Mouse (Mus musculus): ENCODE results near the gene Mthfd1.
A peak's percentile ranks its signal among the peaks of the same experiment; 100 is the strongest.

Mthfd1 gene

DNA sequence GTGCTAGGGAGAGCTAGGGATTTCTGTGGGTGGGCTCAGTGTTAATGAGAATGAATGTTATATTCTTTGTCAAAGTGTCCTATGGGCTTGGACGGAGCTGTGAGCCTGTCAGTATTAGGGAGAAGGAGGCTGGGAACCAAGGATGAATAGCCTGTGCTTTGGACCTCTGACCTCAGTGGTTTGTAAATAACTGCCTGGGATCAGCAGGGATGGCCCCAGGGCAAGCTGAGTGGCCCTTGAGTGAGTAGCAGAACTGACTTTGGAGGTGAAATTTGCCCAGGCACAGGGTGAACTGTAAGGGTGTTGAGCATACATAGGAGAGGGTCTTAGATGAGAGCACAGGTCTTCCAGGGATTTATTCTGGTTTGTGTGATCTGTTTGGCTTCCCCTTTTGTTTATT lies 8.8 kb downstream of the Mthfd1 start:
- ATAC-seq (ENCODE audit: low TSS enrichment): no peak

DNA sequence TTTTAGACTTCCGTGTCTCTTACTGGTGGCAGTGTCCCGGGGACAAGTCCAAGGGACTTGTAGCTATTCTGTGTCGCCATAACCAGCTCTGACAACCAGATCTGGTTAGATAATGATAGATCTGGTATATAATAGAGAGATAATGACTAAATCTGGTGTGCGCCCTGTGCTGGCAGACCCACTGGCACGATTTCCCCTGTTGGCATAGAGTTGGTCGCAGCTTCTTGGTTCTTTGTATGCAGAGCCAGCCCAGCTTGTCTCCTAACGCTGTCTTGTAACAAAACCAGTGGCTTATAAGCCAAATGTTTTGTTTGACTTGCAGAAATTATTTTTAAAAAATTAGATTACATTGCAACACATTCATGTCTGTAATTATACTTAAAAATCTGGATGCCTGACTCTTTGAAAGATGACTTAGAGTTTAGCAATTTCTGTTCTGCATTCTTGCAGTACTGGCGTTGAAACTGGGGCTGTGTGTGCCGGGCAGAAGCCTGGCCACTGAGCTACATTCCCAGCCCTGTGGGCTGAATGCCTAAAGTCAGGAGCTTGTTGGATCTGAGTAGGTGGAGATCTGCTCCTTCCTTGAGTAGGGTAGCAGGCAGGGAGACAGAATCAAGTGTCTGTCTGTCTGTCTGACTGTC lies 9.3 kb downstream of the Mthfd1 start:
- peak; percentile 45; the same call in 1 of the 2 replicates for ATAC-seq (ENCODE audit: low TSS enrichment)

DNA sequence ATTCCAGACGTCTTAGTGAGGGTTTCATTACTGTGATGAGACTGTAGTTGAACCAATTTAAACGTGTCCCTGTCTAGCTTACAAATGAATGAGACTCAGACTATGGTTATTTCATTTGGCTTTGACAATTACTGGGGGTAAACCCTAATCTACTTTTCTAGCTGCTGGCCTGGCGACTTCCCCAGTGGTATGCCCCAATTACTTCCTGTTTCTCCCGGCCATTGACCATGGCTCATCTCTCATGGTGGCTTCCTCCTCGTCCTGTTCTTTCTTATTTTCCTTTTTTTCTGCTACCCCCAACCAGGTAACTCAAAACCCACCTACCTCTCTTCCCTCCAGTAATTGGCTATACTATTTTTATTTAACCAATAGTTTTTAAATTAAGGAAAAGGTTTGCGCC lies 9.9 kb downstream of the Mthfd1 start:
- ATAC-seq (ENCODE audit: low TSS enrichment): no peak

DNA sequence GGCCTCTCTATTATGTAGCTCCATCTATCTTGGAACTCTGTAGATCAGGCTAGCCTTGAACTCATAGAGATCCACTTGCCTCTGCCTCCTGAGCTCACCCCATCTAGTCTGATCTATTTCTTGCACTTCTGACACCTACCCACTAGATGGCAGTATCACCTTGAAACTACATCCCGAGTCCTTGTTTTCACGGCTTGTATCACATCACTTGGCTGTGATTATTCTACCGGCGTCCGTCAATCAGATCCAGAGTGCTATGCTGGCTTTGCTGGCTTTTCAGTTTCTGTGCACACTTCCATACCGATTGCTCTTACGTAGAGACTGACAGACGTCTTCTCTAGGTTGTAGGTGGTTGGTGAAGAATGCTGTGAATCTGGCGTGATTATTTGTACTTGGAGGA lies 11.8 kb downstream of the Mthfd1 start:
- ATAC-seq (ENCODE audit: low TSS enrichment): peak; percentile 64

DNA sequence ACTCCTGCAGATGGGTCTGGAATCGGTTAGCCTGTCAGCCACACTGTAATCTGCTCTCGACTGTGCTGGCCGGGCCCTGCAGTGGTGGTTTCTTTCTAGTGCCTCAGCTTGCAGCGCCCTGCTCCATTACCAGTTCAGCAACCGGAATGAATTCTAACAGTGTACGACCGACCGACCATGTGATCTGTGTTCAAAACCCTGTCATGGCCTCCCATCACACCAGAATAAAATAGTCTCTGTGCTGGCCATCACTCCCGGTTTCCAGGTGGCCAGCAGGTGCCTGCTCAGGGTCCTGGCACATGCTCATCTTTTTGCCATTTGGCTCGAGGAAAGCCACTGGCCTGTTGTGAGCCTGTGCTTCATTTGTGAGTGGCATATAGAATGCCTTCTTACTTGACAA lies 13.6 kb downstream of the Mthfd1 start:
- ATAC-seq (ENCODE audit: low TSS enrichment): no peak

DNA sequence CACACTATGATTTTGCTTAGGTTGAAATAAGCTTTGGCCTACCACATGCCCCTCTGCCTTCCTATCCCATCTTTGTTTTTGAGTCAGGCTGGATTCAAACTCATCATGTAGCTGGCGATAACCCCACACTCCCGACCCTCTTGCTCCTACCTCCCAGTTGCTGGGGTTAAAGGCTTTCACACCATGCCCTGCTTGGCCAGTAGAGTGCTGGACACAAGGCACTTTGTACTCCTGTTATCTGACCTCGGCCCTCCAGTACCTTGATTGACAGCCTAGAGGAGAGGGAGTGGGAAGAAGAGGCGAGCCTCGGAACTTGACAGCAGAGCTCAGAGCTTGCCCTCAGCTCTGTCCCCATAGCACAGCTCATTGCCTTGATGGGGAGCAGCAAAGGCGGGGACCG lies 14.1 kb downstream of the Mthfd1 start:
- ATAC-seq (ENCODE audit: low TSS enrichment): no peak

DNA sequence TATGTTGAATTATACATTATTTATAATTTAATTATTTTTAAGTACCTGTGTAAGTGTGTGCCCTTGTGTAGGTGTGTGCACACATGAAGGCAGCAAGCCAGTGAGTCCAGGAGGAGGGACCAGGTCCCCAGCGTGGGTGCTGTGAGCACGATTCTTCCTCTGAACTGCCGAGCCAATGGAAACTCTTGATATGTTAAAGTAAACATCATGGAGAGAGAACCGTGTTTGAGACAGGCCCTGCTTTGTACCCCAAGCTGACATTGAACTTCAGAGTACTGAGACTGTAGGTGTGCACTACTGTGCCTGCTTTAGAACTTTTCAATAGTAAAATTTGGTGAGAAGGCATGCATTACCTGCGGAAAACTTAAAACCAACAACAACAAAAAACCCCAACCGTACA lies 16.4 kb downstream of the Mthfd1 start:
- ATAC-seq (ENCODE audit: low TSS enrichment): no peak

DNA sequence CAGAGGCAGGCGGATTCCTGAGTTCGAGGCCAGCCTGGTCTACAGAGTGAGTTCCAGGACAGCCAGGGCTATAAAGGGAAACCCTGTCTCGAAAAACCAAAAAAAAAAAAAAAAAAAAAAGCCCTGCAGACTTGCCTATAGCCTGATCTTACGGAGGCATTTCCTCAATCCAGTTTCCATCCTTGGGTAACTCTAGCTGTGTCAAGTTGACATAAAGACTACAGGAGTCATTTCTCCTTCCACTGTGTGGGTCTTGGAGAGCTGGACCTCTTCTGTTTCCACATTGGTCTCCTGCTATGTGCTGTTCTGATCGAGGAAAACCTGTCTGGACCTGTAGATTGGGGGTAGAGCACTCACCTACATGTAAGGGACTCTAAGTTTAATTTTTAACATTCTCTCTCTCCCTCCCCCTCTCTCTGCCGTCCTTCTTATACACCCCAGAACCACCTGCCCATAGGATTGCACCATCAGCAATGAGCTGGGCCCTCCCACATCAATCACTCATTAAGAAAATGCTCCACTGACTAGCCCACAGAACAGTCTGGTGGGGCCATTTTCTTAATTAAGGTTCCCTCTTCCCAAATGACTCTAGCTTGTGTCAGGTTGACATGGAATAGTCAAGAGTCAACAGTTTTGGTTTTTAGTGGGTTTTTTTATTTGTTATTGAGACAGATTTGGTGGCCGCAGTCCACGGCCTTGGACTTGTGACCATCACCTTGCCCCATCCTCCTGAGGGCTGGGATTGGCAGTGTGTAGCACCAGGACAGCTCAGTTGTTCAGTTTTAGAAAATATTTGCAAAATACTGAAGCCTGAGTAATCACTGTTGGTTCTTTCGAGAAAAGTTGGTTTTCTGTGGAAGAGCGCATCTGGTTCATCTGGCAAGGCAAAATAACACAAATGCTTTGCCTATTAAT lies 17.8 kb downstream of the Mthfd1 start:
- ATAC-seq (ENCODE audit: low TSS enrichment): no peak

DNA sequence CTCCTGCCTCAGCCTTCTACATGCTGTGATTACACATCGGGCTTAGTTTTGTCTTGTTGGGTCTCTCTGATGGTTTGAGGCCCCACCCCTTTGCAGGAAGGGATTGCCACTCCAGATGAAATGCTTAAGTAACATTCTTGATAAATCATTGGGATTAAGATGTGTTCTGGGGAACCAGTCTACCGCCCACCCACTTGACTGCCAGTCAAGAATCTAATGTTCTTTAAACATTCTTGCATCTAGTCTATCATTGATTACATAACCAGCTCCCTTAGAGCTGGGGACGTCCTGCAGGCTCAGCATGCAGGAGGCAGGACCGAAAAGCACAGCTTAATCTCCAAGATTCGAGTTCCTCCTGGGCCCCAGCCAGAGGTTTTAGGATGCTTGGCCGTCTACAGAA lies 23.1 kb downstream of the Mthfd1 start:
- no peak for ATAC-seq (ENCODE audit: low TSS enrichment)

DNA sequence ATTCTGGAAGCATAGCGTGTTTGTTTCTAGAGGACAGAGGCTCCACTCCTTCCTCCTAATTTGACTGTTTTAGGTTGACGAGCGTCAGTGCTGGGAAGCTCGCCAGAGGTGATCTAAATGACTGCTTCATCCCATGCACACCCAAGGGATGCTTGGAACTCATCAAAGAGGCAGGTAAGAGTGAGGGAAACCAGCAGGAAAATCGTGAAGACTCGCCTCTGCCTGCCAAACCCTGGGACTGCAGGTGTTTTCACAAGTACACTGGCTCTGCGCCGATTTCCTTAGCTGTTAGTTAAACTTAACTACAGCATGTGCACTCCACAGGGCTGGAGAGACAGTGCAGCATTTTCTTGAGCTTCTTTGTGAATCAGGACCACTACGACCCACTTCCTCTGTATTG lies 25.5 kb downstream of the Mthfd1 start:
- peak; percentile 48 for ATAC-seq (ENCODE audit: low TSS enrichment)

DNA sequence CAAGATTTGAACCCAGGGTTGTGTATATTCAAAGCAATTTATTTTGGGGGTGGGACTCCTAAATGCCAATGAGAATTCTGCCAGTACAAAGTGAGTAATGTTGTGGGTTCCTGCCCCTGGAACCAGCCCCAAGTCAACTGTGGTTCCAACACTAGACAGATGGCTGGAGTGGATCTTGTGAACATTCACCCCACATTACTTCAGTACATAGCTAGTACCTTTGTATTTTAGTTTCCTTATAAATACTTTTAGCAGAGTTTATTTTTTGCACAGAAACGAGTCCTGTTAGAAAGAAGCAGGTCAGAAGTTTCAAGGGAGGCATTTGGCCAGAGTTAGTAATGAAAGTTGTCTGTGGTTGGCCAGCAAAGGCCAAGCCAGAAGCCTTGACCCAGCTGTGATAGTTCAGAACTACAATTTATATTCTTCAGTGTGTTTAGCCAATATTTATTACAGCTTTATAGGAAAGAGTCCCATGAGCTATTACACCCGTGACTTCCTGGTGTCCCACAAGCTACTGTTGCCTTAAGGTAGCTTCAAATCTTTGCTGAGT lies 26.1 kb downstream of the Mthfd1 start:
- no peak for ATAC-seq (ENCODE audit: low TSS enrichment)

DNA sequence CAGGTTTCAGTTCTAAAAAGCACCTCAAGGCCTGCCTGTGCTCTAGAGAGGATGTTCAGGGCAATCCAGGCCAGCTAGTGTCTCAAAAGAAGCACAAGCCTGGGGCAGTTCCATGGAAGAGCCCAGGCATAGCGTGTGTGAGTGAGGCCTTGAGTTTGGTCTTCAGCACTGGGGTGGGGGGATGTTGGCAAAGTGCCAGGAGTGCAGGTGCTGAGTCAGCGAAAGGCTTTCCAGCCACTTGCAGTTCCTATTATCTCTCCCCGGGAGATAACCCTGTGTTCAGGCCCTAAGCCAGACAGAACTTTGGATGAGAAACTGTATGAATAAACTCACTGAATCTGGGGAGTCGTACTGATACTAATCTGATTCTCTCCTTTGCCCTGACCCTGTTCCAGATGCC lies 27.0 kb downstream of the Mthfd1 start:
- ATAC-seq (ENCODE audit: low TSS enrichment): no peak; the same call in 1 of the 2 replicates

DNA sequence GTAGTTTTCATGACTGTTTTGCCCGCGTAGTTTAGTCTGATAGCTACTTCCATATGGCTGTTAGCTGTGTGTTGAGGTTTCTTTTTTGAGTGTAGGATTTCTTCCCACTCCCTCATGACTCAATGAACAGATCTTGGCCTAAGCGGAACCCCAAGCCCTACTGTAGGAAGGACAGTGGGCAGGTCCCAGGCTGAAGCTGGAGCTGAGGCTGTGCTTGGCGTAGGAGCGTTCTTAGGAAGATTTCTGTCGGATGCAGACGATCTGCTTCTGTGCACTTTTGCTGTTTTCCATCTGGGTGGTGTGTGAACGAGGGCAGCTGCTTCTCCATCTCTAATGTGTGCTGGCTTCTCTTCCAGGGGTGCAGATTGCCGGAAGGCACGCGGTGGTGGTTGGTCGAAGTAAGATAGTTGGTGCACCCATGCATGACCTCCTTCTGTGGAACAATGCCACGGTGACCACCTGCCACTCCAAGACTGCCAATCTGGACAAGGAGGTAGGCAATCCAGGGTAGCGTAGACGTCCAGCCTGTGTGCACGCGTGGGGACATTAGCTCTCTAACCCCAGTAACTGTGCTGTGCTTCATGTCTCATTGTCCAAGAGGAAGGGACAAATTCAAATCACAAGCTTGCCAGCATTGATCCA lies 27.6 kb downstream of the Mthfd1 start:
- ATAC-seq (ENCODE audit: low TSS enrichment): peak; percentile 71

DNA sequence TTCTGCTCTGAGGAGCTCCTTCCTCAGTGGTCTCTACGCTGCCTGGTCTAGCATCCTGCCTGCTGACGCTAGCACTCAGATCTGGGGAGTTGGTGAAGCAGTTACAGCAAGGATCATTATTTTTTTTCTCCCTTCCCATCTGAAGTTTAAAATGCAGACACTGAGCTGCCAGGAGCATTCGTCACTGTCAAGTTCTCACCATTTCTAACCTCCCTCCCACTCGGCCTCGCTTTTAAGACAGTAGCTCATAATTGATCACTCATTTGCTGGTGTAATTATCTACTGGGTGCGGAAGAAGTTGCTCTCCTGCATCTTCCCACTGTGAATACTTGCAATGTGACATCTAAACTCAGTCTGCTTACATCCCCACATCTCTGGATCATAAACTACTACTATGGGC lies 30.3 kb downstream of the Mthfd1 start:
- no peak for ATAC-seq (ENCODE audit: low TSS enrichment)

DNA sequence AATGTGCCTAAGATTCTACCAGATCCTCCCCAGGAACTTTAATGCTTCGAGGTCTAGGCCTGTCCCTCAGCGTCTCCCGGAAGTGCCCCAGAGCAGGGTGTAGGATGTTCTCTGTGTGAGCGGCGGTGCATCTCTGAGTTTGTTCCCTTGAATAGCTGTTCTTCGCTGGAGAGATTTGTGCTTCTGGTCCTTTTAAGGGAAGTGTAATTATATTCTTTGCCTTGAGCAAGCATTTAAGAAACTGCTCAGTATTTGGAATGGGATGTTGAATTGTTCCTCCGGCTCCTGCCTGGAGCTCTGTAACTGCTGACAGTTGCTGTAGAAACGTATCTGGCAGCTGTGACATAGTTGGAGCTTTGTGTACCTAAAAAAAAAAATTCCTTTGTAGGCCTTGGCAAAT lies 32.9 kb downstream of the Mthfd1 start:
- peak; percentile 82 for ATAC-seq (ENCODE audit: low TSS enrichment)

DNA sequence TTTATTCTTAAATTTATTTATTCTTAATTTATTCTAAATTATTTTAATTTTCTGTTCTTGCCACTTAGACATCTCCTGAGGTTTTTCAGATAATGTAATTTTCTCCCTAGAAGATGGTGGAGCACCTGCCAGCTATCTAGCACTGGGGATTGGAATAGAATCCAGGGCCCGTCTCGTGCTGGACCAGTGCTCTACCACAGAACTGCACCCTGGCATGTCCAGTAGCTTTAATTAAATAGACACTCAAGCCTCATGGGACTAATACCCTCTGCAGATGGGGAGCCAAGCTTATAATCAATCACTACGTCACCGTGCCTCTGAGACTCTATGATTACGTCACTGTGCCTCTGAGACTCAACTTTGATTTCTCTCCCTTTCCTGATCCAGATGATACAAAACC lies 33.4 kb downstream of the Mthfd1 start:
- no peak for ATAC-seq (ENCODE audit: low TSS enrichment)

DNA sequence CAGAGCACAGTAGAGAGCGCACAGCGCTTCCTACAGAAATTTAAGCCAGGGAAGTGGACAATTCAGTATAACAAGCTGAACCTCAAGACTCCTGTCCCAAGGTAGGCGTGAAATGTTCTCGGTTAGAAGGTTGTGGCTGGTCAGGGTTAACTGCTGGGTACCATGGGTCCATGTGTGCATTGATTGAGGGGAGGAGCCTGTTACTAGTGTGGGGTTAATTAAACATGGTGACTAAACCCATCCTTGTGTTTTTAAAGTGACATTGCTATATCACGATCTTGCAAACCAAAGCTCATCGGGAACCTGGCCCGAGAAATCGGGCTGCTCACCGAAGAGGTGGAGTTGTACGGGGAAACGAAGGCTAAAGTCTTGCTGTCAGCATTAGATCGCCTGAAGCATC lies 34.3 kb downstream of the Mthfd1 start:
- no peak for ATAC-seq (ENCODE audit: low TSS enrichment)

DNA sequence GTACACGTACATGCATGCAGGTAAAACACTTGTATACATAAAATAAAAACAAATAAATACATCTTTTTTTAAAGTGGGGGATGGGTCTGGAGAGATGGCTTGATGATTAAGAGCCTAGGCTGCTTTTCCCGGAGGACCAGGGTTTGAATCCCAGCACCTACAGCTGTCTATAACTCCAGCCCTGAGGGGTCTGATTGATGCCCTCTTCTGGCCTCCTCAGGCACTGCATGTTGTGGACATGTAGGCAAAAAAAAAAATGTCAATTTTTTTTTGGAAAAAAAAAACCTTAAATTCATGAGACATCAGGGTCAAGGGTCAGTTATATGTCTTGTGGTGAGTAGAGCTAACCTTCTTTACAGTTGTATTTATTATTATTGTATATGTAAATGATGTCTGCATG lies 35.2 kb downstream of the Mthfd1 start:
- ATAC-seq (ENCODE audit: low TSS enrichment): no peak

DNA sequence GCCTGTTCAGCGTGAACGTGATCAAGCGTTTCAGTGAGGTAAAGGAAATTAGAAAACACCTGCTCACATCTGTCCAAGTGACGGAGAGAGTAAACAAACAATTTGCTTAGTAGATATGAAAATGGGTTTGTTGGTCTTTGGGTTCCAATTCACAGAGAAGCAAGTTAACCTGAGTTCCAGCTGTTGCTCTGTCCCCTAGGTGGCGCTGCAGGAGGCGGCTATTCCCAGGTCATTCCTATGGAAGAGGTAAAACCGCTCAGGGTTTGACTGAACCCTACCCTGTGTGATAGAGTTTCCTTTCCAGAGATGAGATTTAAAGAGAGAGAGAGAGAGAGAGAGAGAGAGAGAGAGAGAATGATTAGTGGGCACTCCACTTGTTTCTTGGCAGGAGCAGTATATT lies 38.1 kb downstream of the Mthfd1 start:
- peak; percentile 80 for ATAC-seq (ENCODE audit: low TSS enrichment)

DNA sequence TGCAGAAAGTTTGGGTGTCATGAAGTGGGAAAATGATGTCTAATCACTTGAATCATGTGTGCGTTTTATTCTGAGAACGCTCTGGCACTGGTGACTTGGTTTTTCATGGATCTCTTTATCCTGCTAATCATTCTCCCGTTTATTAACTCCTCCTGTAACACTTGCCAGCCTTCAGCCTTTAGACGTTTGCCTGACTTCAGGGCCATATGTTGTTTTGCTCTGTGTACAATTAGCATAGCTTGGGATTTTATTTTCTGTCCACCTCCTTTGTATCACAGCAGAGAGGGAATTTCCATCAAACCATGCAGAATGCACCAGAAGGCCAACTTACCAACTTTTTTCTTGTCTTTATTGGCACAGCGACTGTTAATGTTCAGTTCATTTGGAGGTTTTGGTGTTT lies 42.7 kb downstream of the Mthfd1 start:
- no peak for ATAC-seq (ENCODE audit: low TSS enrichment)

DNA sequence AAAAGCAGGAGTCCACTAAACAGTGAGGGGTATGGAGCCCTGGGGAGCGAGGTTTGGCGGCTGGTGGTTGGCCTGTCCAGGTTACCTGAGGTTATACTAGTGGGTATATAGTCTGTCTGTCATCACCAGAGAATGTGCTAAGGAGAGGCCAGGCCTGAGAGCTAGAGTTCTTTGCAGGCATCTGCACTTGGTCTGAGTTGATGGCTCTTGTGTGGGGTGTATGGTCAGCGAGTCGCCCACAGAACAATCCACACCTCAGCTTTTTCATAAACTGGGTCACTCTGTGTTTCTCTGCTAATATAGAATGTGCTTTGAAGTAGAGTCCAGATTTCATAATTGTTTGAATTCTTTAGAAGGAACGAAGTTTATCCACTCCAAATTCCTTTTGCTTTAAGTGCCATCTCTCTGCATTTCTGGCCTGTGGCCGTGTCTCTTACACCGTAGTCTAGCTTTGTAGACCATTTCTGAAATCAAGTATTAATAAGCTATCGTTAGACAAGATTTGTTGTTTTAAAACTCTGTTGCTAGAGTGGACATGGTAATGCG lies 44.3 kb downstream of the Mthfd1 start:
- ATAC-seq (ENCODE audit: low TSS enrichment): 0 out of 2 replicates have a peak, but pooled peaks have one; percentile 15

DNA sequence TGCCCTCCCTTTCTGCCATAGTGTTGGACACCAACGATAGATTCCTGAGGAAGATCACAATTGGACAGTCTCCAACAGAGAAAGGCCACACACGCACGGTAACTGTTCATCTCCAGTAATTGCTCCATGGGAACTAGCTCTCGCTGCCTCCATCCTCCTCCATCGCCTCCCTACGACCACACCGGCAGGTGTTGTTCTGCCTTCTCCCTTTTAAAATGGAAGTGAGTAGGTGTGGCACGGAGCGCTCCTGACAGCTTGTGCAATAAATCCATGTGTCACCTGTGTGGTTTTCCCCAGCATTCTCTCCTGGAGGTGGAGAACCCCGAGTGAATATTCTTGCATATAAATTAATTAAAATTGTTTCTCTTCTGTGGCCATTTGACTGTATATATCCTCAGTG lies 45.3 kb downstream of the Mthfd1 start:
- peak; percentile 26; the same call in 1 of the 2 replicates for ATAC-seq (ENCODE audit: low TSS enrichment)

Measured in frontal cortex, adult (tissue).